Mouse (Mus musculus) limb, embryonic 11.5 days (tissue): ENCODE data around the gene Gm16503. TPM values are rescaled to one million over a fixed set of nuclear protein-coding genes. Genes with fewer than 3 reads are reported as not detected.
"Not testable (repeated sequence)": the region's sequence is repeated elsewhere in the genome, so short reads cannot be mapped to it uniquely, and the experiment has no call there.

Source experiments
- ATAC-seq: fragments of 200-750 bp; cut with Nextera tagmentation; 2 replicates; pipeline ENCODE4 v1.8.0; 2017; ENCODE audit warnings: low read depth; ENCODE audit not compliant: insufficient number of reproducible peaks, low FRiP score, low TSS enrichment
- DNase-seq: peaks from one replicate; pipeline ENCODE4 v3.0.0-alpha.2; 2015; ENCODE audit warnings: low spot score
- H3K27ac ChIP-seq: fragments of 300-500 bp; sonication (generic); replicated peaks from 2 replicates; pipeline ENCODE4 v1.5.1; 2014; ENCODE audit warnings: low read depth, mild to moderate bottlenecking, low read length
- H3K27me3 ChIP-seq: fragments of 300-500 bp; sonication (generic); 2 replicates; pipeline ENCODE4 v1.6.1; 2014; ENCODE audit warnings: mild to moderate bottlenecking, low read length, mixed read lengths; ENCODE audit not compliant: control insufficient read depth, insufficient read depth
- H3K36me3 ChIP-seq: fragments of 300-500 bp; sonication (generic); 2 replicates; pipeline ENCODE4 v1.6.1; 2014; ENCODE audit warnings: mild to moderate bottlenecking, low read length, moderate library complexity, mixed read lengths; ENCODE audit not compliant: control insufficient read depth, insufficient read depth
- H3K4me1 ChIP-seq: fragments of 300-500 bp; sonication (generic); 2 replicates; pipeline ENCODE4 v1.6.1; 2014; ENCODE audit warnings: low read length, mixed read lengths; ENCODE audit not compliant: control insufficient read depth, insufficient read depth
- H3K4me2 ChIP-seq: fragments of 300-500 bp; sonication (generic); 2 replicates; pipeline ENCODE4 v1.6.1; 2014; ENCODE audit warnings: low read depth, mild to moderate bottlenecking, moderate library complexity; ENCODE audit not compliant: severe bottlenecking
- H3K4me3 ChIP-seq: fragments of 300-500 bp; sonication (generic); 2 replicates; pipeline ENCODE4 v1.5.1; 2014; ENCODE audit warnings: low read depth, low read length
- H3K9ac ChIP-seq: fragments of 300-500 bp; sonication (generic); 2 replicates; pipeline ENCODE4 v1.6.1; 2014; ENCODE audit warnings: mild to moderate bottlenecking, low read length
- H3K9me3 ChIP-seq: fragments of 300-500 bp; sonication (generic); 2 replicates; pipeline ENCODE4 v1.6.1; 2016; ENCODE audit warnings: low read length; ENCODE audit not compliant: control insufficient read depth
- WGBS: fragments of 180-500 bp; shearing (Covaris S2); extraction: QIAGEN DNeasy Blood & Tissue Kit; methylation state at CpG from one replicate; pipeline ENCODE4 v1.1.7; 2014; 5-methylcytosine and 5-hydroxymethylcytosine counted together
- polyA plus RNA-seq: library from polyadenylated mRNA; unstranded; fragments of >200 nt; fragmentation: Nextera tagmentation; extraction: Ambion mirVana; gene quantifications from 2 replicates; pipeline ENCODE4 v1.2.1, GENCODE M21; 2014

The Gm16503 gene
- polyA plus RNA-seq, 1 experiment from 2014 or later = 0.39 TPM

- H3K27me3 ChIP-seq = no peaks in the 10 kb centered on the region
- WGBS = 72% methylated on average over 6 of the region's 6 CpGs
- no peak; the same call in 1 of the 2 replicates for ATAC-seq
These were observed 25.6 kb downstream of the Gm16503 start for GRCm38 (mm10) chr4:147565426-147566220.

GRCm38 (mm10) chr4:147571156-147571555, 31.1 kb downstream of the Gm16503 start:
- not testable (repeated sequence) for H3K4me3 ChIP-seq, DNase-seq, H3K4me2 ChIP-seq, H3K27ac ChIP-seq, H3K4me1 ChIP-seq, H3K9ac ChIP-seq, ATAC-seq, H3K36me3 ChIP-seq, H3K9me3 ChIP-seq, H3K27me3 ChIP-seq
- 88% methylated on average over 8 of the region's 8 CpGs for WGBS

More at GRCm38 (mm10) chr4:147565426-147566220, 25.6 kb downstream of the Gm16503 start:
- Histone ChIP-seq H3K9ac (no peak overlapping the region), H3K4me2 (no peak overlapping the region), H3K4me1 (no peaks in the 10 kb centered on the region), H3K4me3 (no peak overlapping the region), H3K9me3 (peaks cover 2% of the 10 kb centered on the region), H3K36me3 (no peaks in the 10 kb centered on the region), H3K27ac (no peak overlapping the region)
- no peak for DNase-seq

DNA sequence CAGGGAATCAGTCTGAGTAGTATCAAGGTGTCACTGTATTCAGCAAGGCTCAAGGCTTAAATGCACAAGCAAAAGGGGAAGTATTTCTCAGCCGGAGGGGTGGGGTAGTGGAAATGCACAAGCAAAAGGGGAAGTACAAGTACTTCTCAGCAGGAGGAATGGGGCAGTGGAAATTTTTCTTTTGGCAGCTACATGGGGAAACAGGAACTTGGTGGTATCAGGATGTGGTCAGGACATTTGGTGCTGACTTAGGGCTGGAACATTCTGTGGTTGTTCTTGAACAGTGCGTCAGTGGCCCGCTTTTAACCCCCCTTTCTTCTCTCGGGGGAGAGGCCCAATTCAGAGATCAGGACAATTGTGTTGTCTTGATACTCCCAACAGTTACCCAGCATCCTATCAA, 39.4 kb downstream of the Gm16503 start:
- not testable (repeated sequence) for H3K4me2 ChIP-seq, DNase-seq, ATAC-seq, H3K27ac ChIP-seq, H3K27me3 ChIP-seq, H3K9me3 ChIP-seq, H3K4me3 ChIP-seq, H3K4me1 ChIP-seq, H3K36me3 ChIP-seq, H3K9ac ChIP-seq
- WGBS = 92% methylated on average over 4 of the region's 4 CpGs

GRCm38 (mm10) chr4:147586511-147587473, 46.8 kb downstream of the Gm16503 start:
- Histone ChIP-seq H3K9ac (no peak overlapping the region), H3K4me3 (no peak overlapping the region), H3K4me2 (no peak overlapping the region), H3K4me1 (no peaks in the 10 kb centered on the region), H3K36me3 (no peaks in the 10 kb centered on the region), H3K27ac (no peak overlapping the region), H3K27me3 (no peaks in the 10 kb centered on the region), H3K9me3 (peaks cover 5% of the 10 kb centered on the region)
- peak; percentile 67; the same call in 1 of the 2 replicates for ATAC-seq
- 56% methylated on average over 1 of the region's 1 CpGs for WGBS
- no peak for DNase-seq

Other genes starting within 250 kb of the Gm16503 start
- gene Zfp988, start 234.5 kb upstream of the Gm16503 start, polyA plus RNA-seq = 0.11 and 0.15 TPM in 2 replicates
- gene Zfp978, start 178.9 kb upstream of the Gm16503 start, polyA plus RNA-seq = not detected in 2 replicates
- 8.2 and 13.3 TPM in 2 replicates for gene Zfp982, start 47.8 kb upstream of the Gm16503 start, polyA plus RNA-seq
- 0.07 and 0.09 TPM in 2 replicates for gene Zfp985, start 13.1 kb downstream of the Gm16503 start, polyA plus RNA-seq
- gene Zfp979, start 102.3 kb downstream of the Gm16503 start, polyA plus RNA-seq = 3.1 TPM in 2 replicates
- gene Zfp534, start 162.3 kb downstream of the Gm16503 start, polyA plus RNA-seq = not detected in 2 replicates